Mouse (Mus musculus) heart, embryonic 12.5 days (tissue): Measurements from ENCODE around the gene Gmppb. TPM values are rescaled to one million over a fixed set of nuclear protein-coding genes. Genes with fewer than 3 reads are reported as not detected.

Experiments used
- ATAC-seq: fragments of 200-750 bp; cut with Nextera tagmentation; 2 replicates; pipeline ENCODE4 v1.8.0; 2017; ENCODE audit warnings: moderate TSS enrichment, moderate library complexity; ENCODE audit not compliant: insufficient number of reproducible peaks, low FRiP score
- H3K27ac ChIP-seq: fragments of 300-500 bp; sonication (generic); 2 replicates; pipeline ENCODE4 v1.5.1; 2016; ENCODE audit warnings: mild to moderate bottlenecking, moderate library complexity; ENCODE audit not compliant: poor library complexity, severe bottlenecking
- H3K27me3 ChIP-seq: fragments of 300-500 bp; sonication (generic); replicated peaks from 2 replicates; pipeline ENCODE4 v1.6.1; 2016; ENCODE audit warnings: mild to moderate bottlenecking, moderate library complexity
- H3K36me3 ChIP-seq: fragments of 300-500 bp; sonication (generic); 2 replicates; pipeline ENCODE4 v1.6.1; 2016; ENCODE audit warnings: mild to moderate bottlenecking, moderate library complexity
- H3K4me1 ChIP-seq: fragments of 300-500 bp; sonication (generic); replicated peaks from 2 replicates; pipeline ENCODE4 v1.6.1; 2016; ENCODE audit warnings: mild to moderate bottlenecking
- H3K4me2 ChIP-seq: fragments of 300-500 bp; sonication (generic); 2 replicates; pipeline ENCODE4 v1.6.1; 2016; ENCODE audit warnings: mild to moderate bottlenecking, moderate library complexity
- H3K4me3 ChIP-seq: fragments of 300-500 bp; sonication (generic); 2 replicates; pipeline ENCODE4 v1.5.1; 2016; ENCODE audit warnings: mild to moderate bottlenecking
- H3K9ac ChIP-seq: fragments of 300-500 bp; sonication (generic); 2 replicates; pipeline ENCODE4 v1.6.1; 2016; ENCODE audit warnings: mild to moderate bottlenecking, moderate library complexity
- H3K9me3 ChIP-seq: fragments of 300-500 bp; sonication (generic); replicated peaks from 2 replicates; pipeline ENCODE4 v1.6.1; 2016; ENCODE audit warnings: mild to moderate bottlenecking, moderate library complexity
- WGBS: fragments of 180-500 bp; shearing (Covaris S2); methylation state at CpG from one replicate; pipeline ENCODE4 v1.1.7; 2016; 5-methylcytosine and 5-hydroxymethylcytosine counted together
- polyA plus RNA-seq: library from polyadenylated mRNA; unstranded; fragments of >200 nt; fragmentation: Nextera tagmentation; extraction: Ambion mirVana; gene quantifications from 2 replicates; pipeline ENCODE4 v1.2.1, GENCODE M21; 2016

Gmppb gene
- polyA plus RNA-seq, 1 experiment from 2014 or later: 24.5 TPM

- Histone ChIP-seq H3K9me3 (no peaks in the 10 kb centered on the region), H3K4me2 (peak within 1 kb of the TSS; percentile 50), H3K27ac (no peak within 1 kb of the TSS), H3K4me3 (peak within 1 kb of the TSS; percentile 23), H3K36me3 (peaks cover 41% of the 10 kb centered on the region), H3K4me1 (peaks cover 30% of the 10 kb centered on the region), H3K27me3 (peaks cover 49% of the 10 kb centered on the region), H3K9ac (peak within 1 kb of the TSS; percentile 13; the same call in 1 of the 2 replicates)
- 24% methylated on average over 12 of the region's 12 CpGs for WGBS
- ATAC-seq: no peak
These were observed 34.0 kb downstream of the Gmppb start, which contains the start of gene Rnf123 for GRCm38 (mm10) chr9:108082988-108083431. TSS of gene Rnf123 (minus strand) at chr9:108083346.

- ATAC-seq: no peak
- no peaks in the 10 kb centered on the region for H3K9me3 ChIP-seq
- H3K4me3 ChIP-seq: no peak overlapping the region
- H3K4me1 ChIP-seq: peaks cover 25% of the 10 kb centered on the region
- H3K27me3 ChIP-seq: peaks cover 49% of the 10 kb centered on the region
- no peak overlapping the region for H3K4me2 ChIP-seq
- H3K36me3 ChIP-seq: peaks cover 47% of the 10 kb centered on the region
- H3K9ac ChIP-seq: no peak overlapping the region
- WGBS: 36% methylated on average over 6 of the region's 6 CpGs
- H3K27ac ChIP-seq: no peak overlapping the region
These were observed 34.5 kb downstream of the Gmppb start for GRCm38 (mm10) chr9:108083561-108083960.

- Histone ChIP-seq H3K36me3 (peaks cover 64% of the 10 kb centered on the region), H3K27me3 (peaks cover 46% of the 10 kb centered on the region), H3K27ac (no peak overlapping the region), H3K9ac (no peak overlapping the region), H3K4me3 (no peak overlapping the region), H3K9me3 (no peaks in the 10 kb centered on the region), H3K4me1 (peaks cover 18% of the 10 kb centered on the region), H3K4me2 (no peak overlapping the region)
- 89% methylated on average over 4 of the region's 4 CpGs for WGBS
- ATAC-seq: no peak
These were observed 36.2 kb downstream of the Gmppb start for GRCm38 (mm10) chr9:108085261-108085660.

GRCm38 (mm10) chr9:108090611-108091120 lies 41.6 kb downstream of the Gmppb start:
- WGBS: 94% methylated on average over 7 of the region's 7 CpGs
- H3K36me3 ChIP-seq: peaks cover 70% of the 10 kb centered on the region

GRCm38 (mm10) chr9:108093586-108093985 lies 44.5 kb downstream of the Gmppb start:
- H3K9ac ChIP-seq: peak overlapping the region; percentile 83
- peak overlapping the region; percentile 93 for H3K4me2 ChIP-seq
- peak overlapping the region; percentile 71 for H3K4me3 ChIP-seq
- H3K36me3 ChIP-seq: peaks cover 40% of the 10 kb centered on the region
- H3K9me3 ChIP-seq: no peaks in the 10 kb centered on the region
- H3K4me1 ChIP-seq: peaks cover 37% of the 10 kb centered on the region
- H3K27me3 ChIP-seq: no peaks in the 10 kb centered on the region
- no peak overlapping the region for H3K27ac ChIP-seq
- no peak for ATAC-seq
- WGBS: 67% methylated on average over 10 of the region's 10 CpGs

More at GRCm38 (mm10) chr9:108090611-108091120, 41.6 kb downstream of the Gmppb start:
- Histone ChIP-seq H3K9me3 (no peaks in the 10 kb centered on the region), H3K4me1 (peaks cover 16% of the 10 kb centered on the region), H3K27me3 (no peaks in the 10 kb centered on the region), H3K4me3 (no peak overlapping the region), H3K9ac (no peak overlapping the region), H3K27ac (no peak overlapping the region), H3K4me2 (no peak overlapping the region)
- ATAC-seq: no peak

GRCm38 (mm10) chr9:108094184-108094941 lies 45.3 kb downstream of the Gmppb start, which contains the start of gene Apeh:
TSS of gene Apeh (minus strand) at chr9:108094606.
- Histone ChIP-seq H3K9me3 (no peaks in the 10 kb centered on the region), H3K4me2 (peak within 1 kb of the TSS; percentile 93), H3K4me1 (peaks cover 37% of the 10 kb centered on the region), H3K27me3 (no peaks in the 10 kb centered on the region), H3K27ac (peak within 1 kb of the TSS; percentile 78), H3K9ac (peak within 1 kb of the TSS; percentile 83), H3K4me3 (peak within 1 kb of the TSS; percentile 71), H3K36me3 (peaks cover 33% of the 10 kb centered on the region)
- peak; percentile 95 for ATAC-seq
- under 1% methylated on average over 52 of the region's 52 CpGs for WGBS

GRCm38 (mm10) chr9:108094998-108095411 lies 46.0 kb downstream of the Gmppb start:
- peak overlapping the region; percentile 93 for H3K4me2 ChIP-seq
- peaks cover 26% of the 10 kb centered on the region for H3K36me3 ChIP-seq
- H3K9me3 ChIP-seq: no peaks in the 10 kb centered on the region
- H3K27ac ChIP-seq: peak overlapping the region; percentile 78
- H3K27me3 ChIP-seq: no peaks in the 10 kb centered on the region
- peaks cover 37% of the 10 kb centered on the region for H3K4me1 ChIP-seq
- peak overlapping the region; percentile 70 for H3K9ac ChIP-seq
- peak; percentile 81 for ATAC-seq
- WGBS: 0% methylated on average over 16 of the region's 16 CpGs
- H3K4me3 ChIP-seq: peak overlapping the region; percentile 71

- Histone ChIP-seq H3K9me3 (no peaks in the 10 kb centered on the region), H3K4me2 (peak overlapping the region; percentile 93), H3K4me3 (peak overlapping the region; percentile 71), H3K36me3 (peaks cover 21% of the 10 kb centered on the region), H3K27me3 (no peaks in the 10 kb centered on the region), H3K9ac (peak overlapping the region; percentile 70), H3K4me1 (peaks cover 37% of the 10 kb centered on the region), H3K27ac (peak overlapping the region; percentile 78; the same call in 1 of the 2 replicates)
- ATAC-seq: no peak
- 9% methylated on average over 3 of the region's 3 CpGs for WGBS
These were observed 46.5 kb downstream of the Gmppb start for GRCm38 (mm10) chr9:108095518-108095917.

- Histone ChIP-seq H3K4me2 (peak overlapping the region; percentile 93), H3K4me3 (0 out of 2 replicates have a peak overlapping the region, but pooled peaks have one; percentile 4), H3K4me1 (peaks cover 39% of the 10 kb centered on the region), H3K27ac (peak overlapping the region; percentile 26), H3K36me3 (peaks cover 15% of the 10 kb centered on the region), H3K27me3 (no peaks in the 10 kb centered on the region), H3K9ac (peak overlapping the region; percentile 46; the same call in 1 of the 2 replicates), H3K9me3 (no peaks in the 10 kb centered on the region)
- no peak for ATAC-seq
- 66% methylated on average over 10 of the region's 10 CpGs for WGBS
These were observed 47.1 kb downstream of the Gmppb start for GRCm38 (mm10) chr9:108095949-108096712.

- peaks cover 34% of the 10 kb centered on the region for H3K4me1 ChIP-seq
- no peak overlapping the region for H3K27ac ChIP-seq
- no peak overlapping the region for H3K4me2 ChIP-seq
- no peak overlapping the region for H3K9ac ChIP-seq
- H3K36me3 ChIP-seq: no peaks in the 10 kb centered on the region
- no peak for ATAC-seq
- WGBS: 81% methylated on average over 8 of the region's 8 CpGs
- no peaks in the 10 kb centered on the region for H3K27me3 ChIP-seq
- H3K4me3 ChIP-seq: no peak overlapping the region
- H3K9me3 ChIP-seq: no peaks in the 10 kb centered on the region
These were observed 50.6 kb downstream of the Gmppb start for GRCm38 (mm10) chr9:108099619-108100018.
